Mouse (Mus musculus): Measurements from ENCODE around the gene Dgkk.

- TF ChIP-seq POLR2A (IDR thresholded peaks at IDR 0.05; ENCODE audit: insufficient read depth, low read length), result no peak
- no peak for TF ChIP-seq EP300 (IDR thresholded peaks at IDR 0.05; ENCODE audit: insufficient read depth, low read depth, low read length)
- no peak for TF ChIP-seq CTCF (IDR thresholded peaks at IDR 0.05; ENCODE audit: low read depth, low read length)
These were observed 28.4 kb upstream of the Dgkk start for GRCm38 (mm10) chrX:6750714-6751113.

Data from ES-Bruce4 (cell line).